Mouse (Mus musculus) midbrain, embryonic 12.5 days (tissue): ENCODE results near the gene Dcaf11. TPM values are rescaled to one million over a fixed set of nuclear protein-coding genes. Genes with fewer than 3 reads are reported as not detected.

Experiments
- ATAC-seq: fragments of 200-750 bp; cut with Nextera tagmentation; 2 replicates; pipeline ENCODE4 v1.8.0; 2017; ENCODE audit warnings: low read depth, moderate TSS enrichment, moderate library complexity; ENCODE audit not compliant: low FRiP score
- H3K27ac ChIP-seq: fragments of 300-500 bp; sonication (generic); replicated peaks from 2 replicates; pipeline ENCODE4 v1.5.1; 2016; ENCODE audit warnings: mild to moderate bottlenecking
- H3K27me3 ChIP-seq: fragments of 300-500 bp; sonication (generic); 2 replicates; pipeline ENCODE4 v1.6.1; 2016; ENCODE audit warnings: mild to moderate bottlenecking
- H3K36me3 ChIP-seq: fragments of 300-500 bp; sonication (generic); 2 replicates; pipeline ENCODE4 v1.6.1; 2016
- H3K4me1 ChIP-seq: fragments of 300-500 bp; sonication (generic); 2 replicates; pipeline ENCODE4 v1.6.1; 2016
- H3K4me2 ChIP-seq: fragments of 300-500 bp; sonication (generic); replicated peaks from 2 replicates; pipeline ENCODE4 v1.6.1; 2016; ENCODE audit warnings: mild to moderate bottlenecking, moderate library complexity
- H3K4me3 ChIP-seq: fragments of 300-500 bp; sonication (generic); 2 replicates; pipeline ENCODE4 v1.5.1; 2016; ENCODE audit warnings: mild to moderate bottlenecking
- H3K9ac ChIP-seq: fragments of 300-500 bp; sonication (generic); replicated peaks from 2 replicates; pipeline ENCODE4 v1.6.1; 2016; ENCODE audit warnings: mild to moderate bottlenecking, moderate library complexity
- H3K9me3 ChIP-seq: fragments of 300-500 bp; sonication (generic); 2 replicates; pipeline ENCODE4 v1.6.1; 2016; ENCODE audit warnings: mild to moderate bottlenecking
- WGBS: fragments of 180-500 bp; shearing (Covaris S2); methylation state at CpG from one replicate; pipeline ENCODE4 v1.1.7; 2016; 5-methylcytosine and 5-hydroxymethylcytosine counted together
- polyA plus RNA-seq: library from polyadenylated mRNA; unstranded; fragments of >200 nt; fragmentation: Nextera tagmentation; extraction: Ambion mirVana; gene quantifications from 2 replicates; pipeline ENCODE4 v1.2.1, GENCODE M21; 2016

Dcaf11 gene
- polyA plus RNA-seq, 1 experiment from 2014 or later = 117 TPM

- no peaks in the 10 kb centered on the region for H3K27me3 ChIP-seq
- peaks cover 44% of the 10 kb centered on the region for H3K36me3 ChIP-seq
- WGBS = 97% methylated on average over 6 of the region's 6 CpGs
- no peak overlapping the region for H3K9ac ChIP-seq
- peaks cover 10% of the 10 kb centered on the region; the same call in 1 of the 2 replicates for H3K4me1 ChIP-seq
- no peak overlapping the region for H3K4me3 ChIP-seq
- H3K27ac ChIP-seq = no peak overlapping the region
- no peak for ATAC-seq
- H3K4me2 ChIP-seq = no peak overlapping the region
- H3K9me3 ChIP-seq = no peaks in the 10 kb centered on the region
Observed at GRCm38 (mm10) chr14:55608339-55608738, 48.5 kb downstream of the Dcaf11 start.

DNA sequence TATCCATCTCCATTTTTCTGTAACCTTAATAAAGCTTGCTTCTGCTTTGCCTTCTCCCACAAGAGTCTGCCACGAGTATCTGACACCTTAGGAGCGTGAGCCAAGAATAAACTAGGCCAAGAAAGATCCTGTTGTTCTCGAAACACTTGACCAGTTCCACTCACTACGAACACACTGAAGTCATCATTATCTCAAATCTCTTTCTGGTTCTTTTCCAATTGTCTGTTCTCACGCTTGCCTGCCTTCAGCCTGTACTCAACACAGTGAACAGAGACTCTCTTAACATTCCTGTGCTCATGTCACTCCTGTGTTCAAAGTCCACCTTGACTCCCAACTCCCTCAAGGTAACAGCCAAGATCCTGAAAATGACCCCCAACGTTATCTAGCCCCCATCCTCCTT is 53.5 kb downstream of the Dcaf11 start:
- Histone ChIP-seq H3K9me3 (no peaks in the 10 kb centered on the region), H3K4me2 (no peak overlapping the region), H3K27me3 (peaks cover 6% of the 10 kb centered on the region), H3K4me1 (0 out of 2 replicates have a peak, but pooled peaks cover 5% of the 10 kb centered on the region), H3K27ac (no peak overlapping the region), H3K9ac (no peak overlapping the region), H3K4me3 (no peak overlapping the region), H3K36me3 (peaks cover 12% of the 10 kb centered on the region)
- ATAC-seq = no peak
- 78% methylated on average over 6 of the region's 6 CpGs for WGBS

GRCm38 (mm10) chr14:55614565-55615178 is 54.9 kb downstream of the Dcaf11 start:
- Histone ChIP-seq H3K4me2 (no peak overlapping the region), H3K4me3 (no peak overlapping the region), H3K4me1 (0 out of 2 replicates have a peak, but pooled peaks cover 9% of the 10 kb centered on the region), H3K27me3 (peaks cover 9% of the 10 kb centered on the region), H3K9ac (no peak overlapping the region), H3K36me3 (no peaks in the 10 kb centered on the region), H3K27ac (no peak overlapping the region), H3K9me3 (no peaks in the 10 kb centered on the region)
- no peak for ATAC-seq
- 87% methylated on average over 7 of the region's 7 CpGs for WGBS

- Histone ChIP-seq H3K27ac (no peak overlapping the region), H3K4me2 (no peak overlapping the region), H3K9ac (no peak overlapping the region), H3K27me3 (peaks cover 9% of the 10 kb centered on the region), H3K4me3 (no peak overlapping the region), H3K4me1 (0 out of 2 replicates have a peak, but pooled peaks cover 9% of the 10 kb centered on the region), H3K9me3 (no peaks in the 10 kb centered on the region), H3K36me3 (no peaks in the 10 kb centered on the region)
- no peak for ATAC-seq
- WGBS = 52% methylated on average over 2 of the region's 2 CpGs
Observed at GRCm38 (mm10) chr14:55615876-55616275, 56.1 kb downstream of the Dcaf11 start.

DNA sequence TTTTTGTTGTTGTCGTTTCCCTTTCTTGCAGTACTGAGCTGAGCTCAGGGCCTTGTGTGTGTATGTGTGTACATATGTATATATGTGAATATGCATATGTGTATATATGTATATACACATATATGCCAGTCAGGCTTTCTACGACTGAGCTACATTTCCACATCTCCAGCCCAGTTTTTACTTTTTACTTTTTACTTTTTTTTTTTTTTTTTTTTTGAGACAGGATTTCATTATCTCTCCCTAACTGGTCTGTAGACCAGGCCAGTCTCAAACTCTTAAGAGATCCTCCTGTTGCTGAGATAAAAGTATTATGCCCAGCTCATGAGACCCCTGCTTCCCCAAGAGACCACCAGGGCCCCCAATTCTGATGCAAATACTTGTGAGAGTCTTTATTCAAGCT is 57.0 kb downstream of the Dcaf11 start:
- no peaks in the 10 kb centered on the region for H3K9me3 ChIP-seq
- WGBS = 63% methylated on average over 2 of the region's 2 CpGs
- no peak for ATAC-seq
- no peak overlapping the region for H3K9ac ChIP-seq
- peaks cover 9% of the 10 kb centered on the region for H3K27me3 ChIP-seq
- H3K4me1 ChIP-seq = 0 out of 2 replicates have a peak, but pooled peaks cover 9% of the 10 kb centered on the region
- H3K36me3 ChIP-seq = no peaks in the 10 kb centered on the region
- no peak overlapping the region for H3K27ac ChIP-seq
- H3K4me3 ChIP-seq = no peak overlapping the region
- H3K4me2 ChIP-seq = no peak overlapping the region

GRCm38 (mm10) chr14:55617822-55618221 is 58.0 kb downstream of the Dcaf11 start, which contains the start of gene Rec8:
Rec8 (plus strand) TSS chr14:55618037.
- Histone ChIP-seq H3K4me2 (peak within 1 kb of the TSS; percentile 30), H3K36me3 (no peaks in the 10 kb centered on the region), H3K27ac (no peak within 1 kb of the TSS), H3K27me3 (peaks cover 9% of the 10 kb centered on the region), H3K9ac (no peak within 1 kb of the TSS), H3K4me3 (peak within 1 kb of the TSS; percentile 19), H3K4me1 (0 out of 2 replicates have a peak, but pooled peaks cover 9% of the 10 kb centered on the region), H3K9me3 (no peaks in the 10 kb centered on the region)
- 25% methylated on average over 21 of the region's 21 CpGs for WGBS
- peak; percentile 54; the same call in 1 of the 2 replicates for ATAC-seq

GRCm38 (mm10) chr14:55618486-55619195 is 58.8 kb downstream of the Dcaf11 start:
- H3K4me3 ChIP-seq = peak overlapping the region; percentile 19
- WGBS = 53% methylated on average over 22 of the region's 22 CpGs
- H3K36me3 ChIP-seq = 0 out of 2 replicates have a peak, but pooled peaks cover 1% of the 10 kb centered on the region
- no peak for ATAC-seq
- no peak overlapping the region for H3K9ac ChIP-seq
- peaks cover 9% of the 10 kb centered on the region for H3K27me3 ChIP-seq
- H3K4me2 ChIP-seq = peak overlapping the region; percentile 30
- H3K9me3 ChIP-seq = no peaks in the 10 kb centered on the region
- H3K4me1 ChIP-seq = 0 out of 2 replicates have a peak, but pooled peaks cover 9% of the 10 kb centered on the region
- no peak overlapping the region for H3K27ac ChIP-seq

Other genes starting within 250 kb of the Dcaf11 start
- 38.2 and 39.6 TPM in 2 replicates for gene Dhrs4, start 81.2 kb upstream of the Dcaf11 start, polyA plus RNA-seq
- gene Carmil3, start 69.4 kb upstream of the Dcaf11 start, polyA plus RNA-seq = 13.8 and 14.8 TPM in 2 replicates
- gene Cpne6, start 49.6 kb upstream of the Dcaf11 start, polyA plus RNA-seq = 0.42 and 0.79 TPM in 2 replicates
- gene Nrl, start 35.0 kb upstream of the Dcaf11 start, polyA plus RNA-seq = not detected in 2 replicates
- gene Pck2, start 19.7 kb upstream of the Dcaf11 start, polyA plus RNA-seq = 16.8 and 22.0 TPM in 2 replicates
- gene A730061H03Rik, start 400 bp downstream of the Dcaf11 start, polyA plus RNA-seq = not detected in 2 replicates
- gene Fitm1, start 15.6 kb downstream of the Dcaf11 start, polyA plus RNA-seq = 0.24 TPM in 1 of 2 replicates, not detected in the other
- gene Psme1, start 18.1 kb downstream of the Dcaf11 start, polyA plus RNA-seq = 122 and 127 TPM in 2 replicates
- 6.4 and 6.7 TPM in 2 replicates for gene Emc9, start 25.3 kb downstream of the Dcaf11 start, polyA plus RNA-seq
- gene Psme2, start 31.1 kb downstream of the Dcaf11 start, polyA plus RNA-seq = 192 and 215 TPM in 2 replicates
- 20.0 and 20.5 TPM in 2 replicates for gene Rnf31, start 31.7 kb downstream of the Dcaf11 start, polyA plus RNA-seq
- gene Irf9, start 43.6 kb downstream of the Dcaf11 start, polyA plus RNA-seq = 9.4 and 11.5 TPM in 2 replicates
- gene Rec8, start 58.0 kb downstream of the Dcaf11 start, polyA plus RNA-seq = 6.6 and 7.3 TPM in 2 replicates
- 78.5 and 85.4 TPM in 2 replicates for gene Ipo4, start 76.0 kb downstream of the Dcaf11 start, polyA plus RNA-seq
- gene Gm49378, start 77.9 kb downstream of the Dcaf11 start, polyA plus RNA-seq = 3.5 and 4.9 TPM in 2 replicates
- gene Tm9sf1, start 83.8 kb downstream of the Dcaf11 start, polyA plus RNA-seq = 64.0 and 66.1 TPM in 2 replicates
- 0.63 and 0.80 TPM in 2 replicates for gene Tssk4, start 90.2 kb downstream of the Dcaf11 start, polyA plus RNA-seq
- gene Mdp1, start 100.5 kb downstream of the Dcaf11 start, polyA plus RNA-seq = 63.8 and 67.2 TPM in 2 replicates
- gene Gmpr2, start 111.9 kb downstream of the Dcaf11 start, polyA plus RNA-seq = 56.4 and 64.8 TPM in 2 replicates
- gene Nedd8, start 112.1 kb downstream of the Dcaf11 start, polyA plus RNA-seq = 515 and 554 TPM in 2 replicates
- gene Tinf2, start 121.8 kb downstream of the Dcaf11 start, polyA plus RNA-seq = 53.5 and 55.4 TPM in 2 replicates
- 0.56 and 0.59 TPM in 2 replicates for gene Tgm1, start 153.9 kb downstream of the Dcaf11 start, polyA plus RNA-seq
- 34.7 and 35.3 TPM in 2 replicates for gene Rabggta, start 162.3 kb downstream of the Dcaf11 start, polyA plus RNA-seq
- gene Dhrs1, start 185.7 kb downstream of the Dcaf11 start, polyA plus RNA-seq = 64.8 and 65.9 TPM in 2 replicates
- gene Nop9, start 185.7 kb downstream of the Dcaf11 start, polyA plus RNA-seq = 44.1 and 45.9 TPM in 2 replicates
- not detected in 2 replicates for gene Cideb, start 198.5 kb downstream of the Dcaf11 start, polyA plus RNA-seq
- gene Ltb4r2, start 201.4 kb downstream of the Dcaf11 start, polyA plus RNA-seq = 0.24 and 0.41 TPM in 2 replicates
- gene Ltb4r1, start 206.0 kb downstream of the Dcaf11 start, polyA plus RNA-seq = 0.13 TPM in 1 of 2 replicates, not detected in the other
- gene Adcy4, start 224.1 kb downstream of the Dcaf11 start, polyA plus RNA-seq = 6.6 and 7.9 TPM in 2 replicates
- 5.3 and 8.3 TPM in 2 replicates for gene Ripk3, start 228.9 kb downstream of the Dcaf11 start, polyA plus RNA-seq